Mouse (Mus musculus): ENCODE results near the gene Sez6.

Sez6 gene

DNA sequence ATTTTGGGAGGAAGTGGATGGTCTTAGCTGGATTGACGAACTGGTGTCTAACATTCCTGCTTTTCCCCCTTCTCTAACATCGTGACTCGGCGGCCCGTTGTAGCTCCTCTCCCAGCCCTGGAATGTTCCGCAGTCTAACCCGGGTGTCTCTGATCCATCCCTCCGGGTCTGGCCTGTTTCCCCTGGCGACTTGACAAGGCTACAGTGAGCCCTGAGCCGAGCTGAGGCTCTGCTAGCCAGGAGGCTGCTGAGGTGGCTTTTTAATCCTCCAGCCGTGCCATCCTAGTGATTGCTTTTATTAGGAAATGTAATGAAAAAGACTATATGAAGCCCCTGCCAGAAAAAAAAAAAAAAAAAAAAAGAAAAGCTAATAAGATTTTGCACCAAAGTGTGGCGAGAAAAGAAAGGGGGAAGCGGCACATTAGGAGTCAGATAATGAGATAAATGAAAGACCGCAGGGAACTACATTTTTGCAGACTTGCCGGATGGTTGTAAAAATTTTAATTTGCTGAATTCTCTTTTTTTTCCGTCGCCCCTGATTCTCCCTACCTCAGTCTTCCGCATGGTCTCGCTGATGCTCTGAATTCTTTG is 24.4 kb upstream of the Sez6 start:
- DNase-seq, result peak; percentile 47

DNA sequence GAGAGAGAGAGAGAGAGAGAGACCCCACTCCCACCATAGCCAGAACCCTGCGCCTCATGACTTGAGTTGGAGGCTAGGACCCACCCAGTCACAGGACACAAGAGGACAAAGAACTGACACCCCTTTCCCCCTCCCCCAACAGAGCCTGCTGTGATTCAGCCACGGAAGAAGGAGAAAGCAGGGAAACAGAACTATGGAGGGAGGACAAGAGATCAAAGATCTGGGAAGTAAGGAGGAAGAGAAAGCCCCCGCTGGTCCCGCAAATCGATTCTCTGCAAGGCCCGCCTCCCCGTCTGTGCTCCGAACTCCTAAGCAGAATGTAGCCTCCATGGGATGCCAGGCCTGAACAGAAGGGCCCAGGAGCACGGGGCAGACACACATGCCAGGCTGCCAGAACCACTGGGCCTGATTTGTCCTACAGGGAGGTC is 23.8 kb upstream of the Sez6 start:
- no peak for DNase-seq

DNA sequence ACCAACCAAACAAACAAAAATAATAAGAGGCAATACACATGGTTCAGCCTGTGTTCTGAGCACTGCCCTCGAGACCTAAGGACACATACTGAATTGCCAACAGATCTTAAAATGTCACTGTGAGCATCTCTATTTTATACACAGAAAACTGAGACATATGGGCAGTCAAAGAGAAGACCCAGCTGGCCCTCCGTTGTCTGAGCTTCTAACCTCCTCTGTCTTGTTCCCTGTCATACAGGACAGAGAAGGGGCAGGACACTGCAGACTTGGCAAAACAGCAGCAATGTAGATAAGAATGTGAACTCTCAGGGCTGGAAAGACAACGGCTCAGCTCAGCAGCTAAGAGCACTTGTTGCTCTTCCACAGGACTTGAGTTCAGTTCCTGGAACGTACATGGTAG is 22.1 kb upstream of the Sez6 start:
- peak; percentile 26 for DNase-seq

DNA sequence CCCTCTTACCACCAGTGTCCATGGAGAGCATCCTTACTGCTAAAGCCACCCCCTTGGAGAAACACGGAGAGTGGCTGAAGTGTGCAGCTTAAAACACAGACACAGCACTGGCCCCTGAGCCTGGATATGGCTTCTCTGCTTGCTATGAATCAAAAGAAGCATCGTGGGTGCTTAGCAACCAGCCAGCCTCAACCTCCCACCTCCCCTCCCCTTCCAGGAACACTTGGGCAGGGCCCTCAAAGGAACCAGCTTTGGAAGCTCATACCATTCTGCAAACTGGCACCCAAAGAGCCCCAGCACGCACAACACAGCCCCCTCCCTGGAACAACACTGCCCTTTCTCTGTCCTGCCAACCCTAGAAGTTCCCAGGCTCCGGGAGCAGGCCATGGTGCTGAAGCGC is 21.2 kb upstream of the Sez6 start:
- DNase-seq, result no peak

DNA sequence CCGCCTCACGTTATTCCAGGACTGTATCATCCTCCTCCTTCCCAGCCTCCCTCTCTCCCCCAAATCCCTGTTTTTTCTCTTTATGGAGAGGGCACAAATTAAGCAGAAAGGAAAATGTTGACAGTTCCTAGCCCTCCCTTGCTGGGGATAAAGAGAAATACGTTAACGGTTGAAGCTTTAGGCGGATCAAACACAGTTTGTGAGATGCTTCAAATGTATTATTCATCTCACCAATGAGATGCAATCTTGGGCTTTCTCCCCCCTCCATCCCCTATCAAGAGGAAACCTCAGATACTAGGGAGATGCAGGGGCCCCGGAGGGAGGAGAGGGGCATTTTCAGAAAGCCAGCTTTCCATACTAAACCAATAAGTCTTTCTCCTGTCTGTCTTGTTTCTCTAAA is 20.8 kb upstream of the Sez6 start:
- no peak for DNase-seq

DNA sequence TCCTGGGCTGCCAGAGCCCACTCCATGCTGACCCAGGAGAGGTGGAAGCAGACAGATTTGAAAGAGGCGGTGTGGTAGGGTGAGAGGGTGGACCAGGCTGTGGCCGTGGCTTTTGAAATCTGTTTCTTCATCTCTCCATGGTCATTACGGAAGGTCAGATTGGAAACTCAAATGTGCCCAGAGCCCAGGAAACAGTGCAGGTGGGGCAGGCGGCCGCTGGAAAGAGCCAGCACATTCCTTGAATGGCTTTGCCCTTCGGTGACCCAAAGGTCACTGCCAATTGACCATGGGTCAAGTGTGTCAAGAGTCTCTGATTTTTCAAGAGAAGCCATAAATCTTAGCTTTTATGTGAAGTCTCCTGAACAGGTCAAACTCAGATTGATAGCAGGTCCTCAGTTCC is 17.1 kb upstream of the Sez6 start:
- no peak for DNase-seq

DNA sequence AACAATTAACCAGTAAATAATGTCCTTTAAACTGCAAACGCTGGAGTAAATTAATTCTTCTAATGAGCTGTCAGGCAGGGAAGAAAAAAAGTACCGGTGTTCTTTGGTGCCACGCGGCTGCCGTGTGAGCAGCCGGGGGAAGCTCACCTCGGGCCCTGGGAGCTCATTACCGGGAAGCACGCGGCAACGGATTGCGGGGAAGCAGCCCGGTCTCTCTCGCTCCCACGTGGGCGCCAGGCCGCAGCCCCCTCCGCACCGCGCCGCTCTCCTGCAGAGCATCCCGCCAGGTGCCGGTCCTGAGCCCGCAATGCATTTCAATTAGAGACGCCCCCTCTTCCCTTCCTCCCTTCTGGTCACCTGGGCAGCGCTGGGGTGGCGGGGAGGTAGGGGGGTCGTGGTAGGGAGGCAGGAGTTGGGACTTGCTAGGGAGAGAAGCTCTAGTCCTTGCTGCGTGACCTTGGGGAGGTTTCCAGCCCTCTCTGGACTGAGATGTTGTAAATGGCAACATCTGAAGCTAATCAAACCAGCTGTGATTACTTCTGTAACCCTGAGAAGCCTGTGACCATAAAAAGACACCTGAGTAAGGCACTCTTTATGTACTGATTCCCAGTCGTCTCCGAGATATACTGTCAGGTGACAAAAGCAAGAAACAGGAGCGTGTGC is 15.9 kb upstream of the Sez6 start:
- no peak for DNase-seq

DNA sequence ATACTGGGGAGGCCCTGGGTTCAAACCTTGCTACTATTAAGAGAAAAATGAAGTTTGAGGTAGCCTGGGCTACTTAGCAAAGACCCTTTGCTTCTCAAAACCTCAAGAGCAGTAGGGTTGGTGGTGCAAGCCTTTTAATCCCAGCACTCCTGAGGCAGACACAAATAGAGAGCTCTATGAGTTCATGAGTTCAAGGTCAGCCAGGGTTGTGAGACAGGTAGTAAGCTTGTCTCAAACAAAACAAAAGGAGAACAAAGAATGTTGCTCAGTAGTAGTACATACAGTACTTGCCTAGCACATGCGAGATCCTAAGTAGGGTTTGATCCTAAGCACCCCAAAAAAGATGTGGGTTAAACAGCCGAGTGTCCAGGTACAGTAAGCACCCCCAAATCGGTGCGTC is 13.9 kb upstream of the Sez6 start:
- no peak for DNase-seq

DNA sequence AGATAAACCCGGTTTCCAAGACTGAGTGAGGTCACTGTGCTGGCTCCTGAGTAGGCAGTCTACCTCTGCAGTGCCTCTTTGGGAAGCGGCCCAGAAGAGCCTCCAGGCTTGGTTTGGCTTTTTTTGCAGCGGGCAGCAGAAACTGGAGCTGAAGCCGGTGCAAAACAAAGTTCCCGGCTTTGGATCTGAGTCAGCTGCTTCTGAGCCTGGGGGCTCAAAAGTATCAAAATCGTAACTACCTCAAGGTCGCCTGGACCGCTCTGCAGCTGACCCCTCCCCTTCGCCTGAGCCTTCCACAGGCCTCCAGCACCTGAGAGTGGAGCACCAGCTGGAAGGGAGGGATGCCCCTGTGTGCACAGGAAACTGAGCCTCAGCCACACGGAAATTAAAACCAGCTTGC is 13.4 kb upstream of the Sez6 start:
- no peak for DNase-seq

DNA sequence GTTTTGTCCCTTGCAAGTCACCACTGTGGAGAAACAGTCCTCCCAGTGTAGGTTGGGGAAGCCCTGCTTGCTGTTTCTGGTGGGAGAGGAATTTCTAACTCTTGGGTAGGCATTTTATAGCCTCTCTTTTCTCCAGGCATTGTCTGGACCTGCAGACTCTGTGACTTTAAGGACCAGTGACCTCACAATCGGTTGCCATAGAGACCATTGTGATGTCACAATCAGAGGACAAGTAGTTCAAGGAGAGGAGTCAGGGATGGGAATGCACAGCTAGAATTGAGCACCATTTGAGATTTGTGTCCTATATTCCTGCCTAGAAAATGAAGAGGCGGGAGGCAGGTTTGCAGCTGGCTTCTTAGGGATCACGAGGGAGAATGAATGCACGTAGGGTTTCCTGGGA is 7.3 kb upstream of the Sez6 start:
- no peak for DNase-seq

DNA sequence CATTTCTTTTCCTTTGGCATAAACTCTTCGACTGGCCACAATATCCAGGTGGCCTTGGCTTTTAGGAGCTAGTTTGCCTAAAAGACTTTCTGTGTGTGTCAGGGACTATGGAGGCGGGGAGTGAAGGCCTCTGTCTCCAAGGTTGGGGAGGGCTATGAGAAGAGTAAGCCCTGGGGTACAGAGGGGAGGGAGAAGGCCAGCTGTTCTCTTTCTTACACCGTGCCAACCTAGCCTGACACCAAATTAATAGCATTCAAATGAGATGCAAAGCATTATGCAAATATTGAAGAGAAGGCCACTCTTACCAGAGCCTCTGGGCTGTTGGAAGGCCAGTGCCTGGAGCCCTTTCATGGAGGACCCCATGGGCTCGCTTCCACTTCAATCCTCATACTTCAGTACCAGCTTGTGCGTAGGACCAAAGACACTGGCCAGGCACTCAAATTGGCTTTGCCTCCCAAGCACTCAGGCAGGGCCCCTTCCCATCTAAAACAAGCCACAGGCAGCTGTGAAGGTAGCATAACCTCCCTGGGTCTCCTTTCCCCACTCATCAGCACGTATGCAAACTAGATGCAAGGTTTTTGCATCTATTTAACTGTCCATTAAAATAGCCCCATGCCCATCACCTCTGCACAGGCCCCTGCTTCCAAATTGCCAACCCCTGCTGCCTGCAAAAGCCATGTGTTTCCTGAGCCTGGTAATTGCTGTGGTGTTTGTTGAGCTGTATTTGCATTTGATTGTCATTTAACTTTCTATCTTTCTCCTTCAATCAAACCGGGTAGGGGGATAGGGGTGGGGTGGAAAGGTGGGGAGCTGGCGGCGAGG is 4.6 kb upstream of the Sez6 start:
- DNase-seq, result no peak

DNA sequence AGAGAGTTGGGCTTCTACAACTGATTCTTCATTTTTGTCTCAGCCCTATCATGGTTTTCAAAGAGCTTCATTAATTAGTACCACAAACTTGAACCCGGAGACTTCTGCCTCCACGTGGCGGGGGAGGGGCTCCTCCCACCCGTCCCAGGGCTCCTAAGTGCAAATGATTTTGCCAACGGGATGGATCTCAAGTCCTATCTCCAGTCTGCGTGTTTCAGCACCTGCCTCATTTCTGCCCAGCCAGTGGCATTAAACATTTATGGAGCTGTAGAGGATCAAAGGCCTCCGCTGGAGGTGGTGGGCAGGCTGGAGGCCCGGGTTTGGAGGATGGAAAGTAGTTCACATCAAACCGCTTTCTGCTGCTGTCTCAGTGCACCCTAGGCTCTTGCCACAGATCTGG is 3.9 kb upstream of the Sez6 start:
- DNase-seq, result no peak

DNA sequence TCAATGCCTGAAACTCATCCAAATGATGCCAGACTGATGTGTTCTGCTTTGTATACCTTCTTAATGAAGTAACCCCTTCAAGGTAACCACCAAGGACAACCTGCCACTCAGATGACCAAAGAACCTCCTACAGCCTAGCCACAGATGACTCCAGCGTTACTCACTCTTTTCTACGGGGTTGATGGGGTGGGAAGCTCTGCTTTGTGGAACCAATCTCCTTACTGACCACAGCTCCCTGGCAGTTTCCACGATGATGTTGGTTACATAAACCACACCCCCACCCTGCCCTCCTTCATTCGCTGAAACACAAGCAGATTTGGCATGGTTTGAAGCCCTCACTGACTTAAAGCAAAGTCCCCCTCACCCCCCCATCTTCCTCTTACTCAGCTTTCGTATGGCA is 2.8 kb upstream of the Sez6 start:
- DNase-seq, result no peak

DNA sequence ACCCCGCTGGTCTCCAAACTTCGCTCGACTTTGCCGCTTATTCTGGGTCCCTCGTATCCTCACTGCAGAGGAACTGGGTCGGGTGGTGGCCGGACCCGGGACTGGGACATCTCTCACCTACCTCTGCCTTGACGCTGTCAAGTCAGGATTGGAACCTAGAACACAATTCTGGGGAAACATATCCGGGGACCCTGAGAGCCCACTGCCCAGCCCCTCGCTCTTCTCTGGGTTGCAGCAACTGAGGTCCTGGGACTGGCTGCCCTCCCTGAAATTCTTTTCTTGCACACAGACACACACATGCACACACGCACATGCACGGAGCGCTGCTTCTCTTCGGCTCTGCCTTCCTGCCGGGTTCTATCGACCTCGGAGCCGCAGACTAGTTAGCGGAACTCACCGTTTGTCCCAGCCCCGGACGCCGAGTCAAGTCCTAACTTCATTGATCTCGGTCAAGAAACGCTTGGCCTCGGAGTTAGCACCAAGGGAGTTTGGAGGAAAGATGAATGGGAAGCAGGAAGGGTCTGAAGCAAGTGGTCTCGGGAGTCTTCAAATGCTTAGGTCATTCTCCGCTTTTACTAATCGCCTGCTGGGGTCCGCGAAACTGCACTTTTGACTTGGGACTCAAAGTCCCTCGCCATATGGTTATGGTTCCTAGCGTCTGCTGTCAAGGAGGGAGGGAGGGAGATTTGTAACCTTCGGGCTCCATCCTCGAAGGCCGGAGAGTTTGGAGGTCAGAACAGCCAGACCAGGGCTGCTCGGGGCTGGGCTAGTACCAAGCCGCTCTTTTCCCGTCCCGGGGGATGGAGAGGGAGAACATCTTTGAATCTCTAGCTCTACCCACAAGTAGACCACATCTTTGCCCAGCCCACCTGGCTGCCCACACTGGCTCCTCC is 1.2 kb downstream of the Sez6 start:
- no peak for DNase-seq

DNA sequence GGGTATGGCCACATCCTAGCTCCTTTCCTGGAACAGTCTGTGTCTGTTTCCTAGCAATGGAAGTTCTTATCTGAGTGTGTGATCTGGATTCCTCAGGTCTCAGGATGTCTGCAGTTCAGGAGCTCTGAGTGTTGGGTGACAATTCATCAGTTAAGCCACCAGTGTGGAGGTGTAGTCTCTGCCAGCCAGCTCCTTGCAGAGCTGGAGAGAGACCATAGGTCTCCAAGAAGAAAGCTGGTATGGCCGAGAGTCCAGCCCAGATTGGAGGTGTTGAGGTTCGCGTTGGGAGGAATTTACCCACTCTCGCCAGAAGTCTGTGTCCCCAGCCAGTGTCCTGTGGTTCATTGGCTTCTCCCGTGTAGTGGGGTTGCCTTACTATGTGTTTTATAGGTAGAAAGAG is 2.0 kb downstream of the Sez6 start:
- no peak for DNase-seq

DNA sequence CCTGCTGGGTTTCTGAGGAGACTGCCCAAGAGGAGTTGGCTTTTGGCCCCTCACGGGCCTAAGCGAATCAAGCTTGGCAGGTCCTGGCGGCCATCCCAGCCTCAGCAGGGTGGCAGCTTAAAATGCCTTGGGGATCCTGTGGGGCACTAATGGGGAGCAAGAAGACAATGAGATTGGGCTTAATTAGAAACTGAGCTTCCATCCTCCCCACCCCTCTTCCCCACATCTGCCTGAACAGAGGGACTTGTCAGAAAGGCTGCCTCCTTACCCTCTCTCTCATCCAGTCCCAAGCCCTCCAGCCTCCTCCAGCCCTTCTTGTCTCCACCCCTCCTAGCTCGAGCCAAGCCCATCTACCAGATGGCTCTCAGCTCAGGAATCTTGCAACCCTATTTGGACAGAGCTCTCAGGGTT is 3.5 kb downstream of the Sez6 start:
- no peak for DNase-seq

DNA sequence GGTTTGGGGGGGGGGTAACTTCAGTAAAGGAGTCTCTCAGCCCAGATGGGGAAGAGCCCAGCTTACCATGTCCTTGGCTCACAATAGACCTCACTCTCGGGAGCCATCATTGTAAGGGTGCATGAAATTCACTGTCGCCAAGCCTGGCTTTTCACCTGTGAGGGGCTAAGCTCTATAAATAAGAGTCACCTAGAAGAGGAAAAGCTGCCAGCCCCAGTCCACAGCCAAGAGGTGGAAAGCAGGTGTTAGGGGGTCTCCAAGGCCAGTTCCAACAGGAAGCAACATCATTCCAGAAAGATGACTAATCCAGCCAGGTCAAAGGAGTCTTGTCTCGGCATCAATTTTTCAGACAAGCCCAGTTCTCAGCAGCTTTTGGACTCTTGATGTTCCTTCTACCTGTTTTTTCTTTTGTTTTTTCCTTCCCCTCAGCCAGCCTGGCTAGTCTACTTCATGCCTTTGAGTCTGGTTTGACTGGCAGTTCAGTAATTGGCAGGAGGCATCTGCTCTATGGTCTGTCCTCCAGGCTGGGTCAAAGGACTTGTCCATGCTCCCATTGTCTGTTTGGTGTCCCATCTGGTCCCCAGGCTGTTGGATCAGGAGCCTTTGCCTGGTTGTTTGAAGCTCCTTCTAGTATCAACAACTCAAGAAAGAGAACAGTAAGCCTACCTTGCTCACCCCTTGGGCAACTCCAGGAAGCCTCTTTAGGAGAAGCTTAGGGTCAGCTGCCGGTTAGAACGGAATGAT is 4.1 kb downstream of the Sez6 start:
- DNase-seq, result no peak

DNA sequence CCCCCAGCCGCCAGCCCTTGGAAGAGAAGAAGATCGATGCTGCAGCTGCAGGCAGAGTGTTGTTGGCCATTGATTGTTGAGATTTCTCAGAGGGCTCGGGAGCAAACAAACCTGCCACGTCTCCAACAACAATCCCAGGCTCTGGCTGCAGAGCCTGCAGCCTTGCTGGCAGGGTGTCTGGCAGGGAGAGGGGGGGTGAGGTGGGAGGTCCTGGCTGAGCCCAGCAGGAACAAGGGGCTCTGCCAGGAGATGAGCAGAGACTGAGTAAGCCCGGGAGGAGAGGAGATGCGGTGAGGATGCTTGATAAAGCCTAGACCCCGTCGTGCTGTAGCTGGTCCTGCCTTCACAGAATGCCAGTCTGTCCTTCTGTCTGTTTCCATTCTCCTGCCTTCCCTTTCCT is 6.2 kb downstream of the Sez6 start:
- no peak for DNase-seq

DNA sequence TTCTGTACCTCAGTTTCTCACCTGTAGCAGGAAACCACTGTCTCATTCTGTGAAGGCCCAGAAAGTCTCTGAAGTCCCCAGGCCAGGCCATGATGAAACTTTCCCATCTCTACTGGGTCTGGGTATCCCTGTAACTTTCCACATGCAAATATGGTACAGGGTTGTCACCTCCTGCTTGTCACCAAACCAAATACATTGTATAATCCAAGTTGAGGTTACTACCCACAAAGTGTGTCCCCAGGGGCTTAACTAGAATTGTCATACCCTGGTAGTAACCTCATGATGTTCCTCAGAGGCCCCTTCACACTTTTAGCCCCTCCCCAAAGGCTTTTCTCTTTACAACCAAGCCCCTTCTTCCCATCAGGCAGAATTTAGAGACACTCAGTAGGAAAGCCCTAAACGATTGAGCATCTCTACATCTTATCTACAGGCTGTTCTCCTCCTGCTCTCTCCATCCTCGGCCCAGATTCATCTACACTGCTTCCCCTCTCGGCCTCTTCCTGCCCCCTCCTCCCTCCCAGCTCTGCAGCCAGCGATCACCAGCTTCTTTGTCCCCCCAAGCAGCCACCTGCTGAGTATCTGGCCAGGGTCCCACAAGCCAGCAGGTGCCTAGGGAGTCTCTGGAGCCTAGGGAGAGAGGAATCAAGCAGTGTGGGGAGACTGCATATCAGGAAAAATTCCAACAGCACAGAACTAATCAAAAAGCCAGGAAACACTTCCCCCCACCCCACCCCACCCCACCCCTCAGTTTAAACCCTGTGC is 7.2 kb downstream of the Sez6 start:
- no peak for DNase-seq

DNA sequence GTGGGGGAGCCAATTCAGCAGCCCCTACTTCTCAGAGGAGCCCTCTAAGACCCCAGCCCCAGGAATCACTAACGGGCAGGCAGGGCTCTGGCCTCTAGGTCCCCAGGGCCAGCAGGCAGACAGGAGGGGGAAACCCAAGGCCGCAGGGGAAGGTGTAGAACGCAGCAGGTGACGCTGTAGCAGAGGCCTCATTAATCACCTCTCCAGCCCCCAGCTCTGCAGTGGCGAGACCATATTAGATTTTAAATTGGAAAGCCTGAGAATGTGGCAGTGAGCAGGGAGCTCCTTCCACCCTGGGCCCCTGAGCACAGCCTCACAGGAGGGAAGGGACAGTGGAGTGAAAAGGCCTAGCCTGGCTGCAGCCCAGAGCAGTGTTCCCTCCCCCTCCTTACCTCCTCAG is 11.6 kb downstream of the Sez6 start:
- no peak for DNase-seq

DNA sequence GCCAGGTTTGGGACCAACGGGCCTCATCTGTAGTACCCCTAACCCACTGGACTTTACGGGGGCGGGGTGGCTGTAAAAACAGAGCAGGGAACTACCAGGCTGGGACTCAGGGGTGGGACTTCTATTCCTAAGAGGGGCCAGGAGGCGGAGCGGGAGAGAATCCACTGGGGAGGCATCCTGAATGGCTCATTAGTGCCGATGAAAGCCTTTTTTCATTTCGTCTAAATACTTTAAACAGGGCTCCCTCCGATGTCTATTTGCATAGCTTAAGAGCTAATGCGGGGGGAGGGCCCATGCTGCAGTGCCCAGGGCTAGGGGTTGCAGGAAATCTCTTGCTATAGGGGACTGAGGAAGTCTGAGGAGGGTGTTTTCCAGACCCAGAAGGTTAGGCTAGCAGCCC is 17.3 kb downstream of the Sez6 start:
- DNase-seq, result no peak
